Mouse (Mus musculus) CH12.LX (cell line): ENCODE data around the gene Zfp3.

Experiments
- CTCF ChIP-seq, 2 experiments: IDR thresholded peaks in 1 of 2; conservative IDR thresholded peaks in 1 of 2; 2 replicates each; pipeline ENCODE4 v1.5.1; 2011 to 2012; ENCODE audit warnings: low read depth in 2 of 2, low read length in 2 of 2, improper control_type of control experiment in 1 of 2, inconsistent platforms in 1 of 2, mild to moderate bottlenecking in 1 of 2, moderate library complexity in 1 of 2
- ELF1 ChIP-seq: IDR thresholded peaks from 2 replicates; pipeline ENCODE4 v1.6.1; 2014; ENCODE audit warnings: low read depth, mild to moderate bottlenecking, inconsistent platforms, low read length, improper control_type of control experiment
- HCFC1 ChIP-seq: IDR thresholded peaks from 2 replicates; pipeline ENCODE4 v1.6.1; 2012; ENCODE audit warnings: low read depth, mild to moderate bottlenecking, inconsistent platforms, low read length, improper control_type of control experiment
- JUND ChIP-seq: conservative IDR thresholded peaks from 2 replicates; pipeline ENCODE4 v1.6.1; 2011; ENCODE audit warnings: low read depth, low read length, improper control_type of control experiment
- KAT2A ChIP-seq: IDR thresholded peaks from 2 replicates; pipeline ENCODE4 v1.6.1; 2012; ENCODE audit warnings: low read length, improper control_type of control experiment, inconsistent platforms; ENCODE audit not compliant: insufficient replicate concordance
- MAFK ChIP-seq: IDR thresholded peaks from 2 replicates; pipeline ENCODE4 v1.6.1; 2011; ENCODE audit warnings: low read length, improper control_type of control experiment; ENCODE audit not compliant: insufficient replicate concordance
- MAX ChIP-seq: IDR thresholded peaks from 2 replicates; pipeline ENCODE4 v1.6.1; 2011; ENCODE audit warnings: low read length, improper control_type of control experiment
- NRF1 ChIP-seq: IDR thresholded peaks from 2 replicates; pipeline ENCODE4 v1.6.1; 2014; ENCODE audit warnings: low read depth, mild to moderate bottlenecking, inconsistent platforms, low read length, improper control_type of control experiment, moderate library complexity
- POLR2A ChIP-seq: IDR thresholded peaks from 2 replicates; pipeline ENCODE4 v1.6.1; 2011; ENCODE audit warnings: low read depth, mild to moderate bottlenecking, improper control_type of control experiment, low read length
- SIN3A ChIP-seq: IDR thresholded peaks from 2 replicates; pipeline ENCODE4 v1.6.1; 2012; ENCODE audit warnings: low read length, improper control_type of control experiment, inconsistent platforms
- USF2 ChIP-seq: conservative IDR thresholded peaks from 2 replicates; pipeline ENCODE4 v1.6.1; 2011; ENCODE audit warnings: low read depth, low read length, improper control_type of control experiment
- ZNF384 ChIP-seq: IDR thresholded peaks from 2 replicates; pipeline ENCODE4 v1.6.1; 2012; ENCODE audit warnings: low read depth, low read length, improper control_type of control experiment, inconsistent platforms

DNA sequence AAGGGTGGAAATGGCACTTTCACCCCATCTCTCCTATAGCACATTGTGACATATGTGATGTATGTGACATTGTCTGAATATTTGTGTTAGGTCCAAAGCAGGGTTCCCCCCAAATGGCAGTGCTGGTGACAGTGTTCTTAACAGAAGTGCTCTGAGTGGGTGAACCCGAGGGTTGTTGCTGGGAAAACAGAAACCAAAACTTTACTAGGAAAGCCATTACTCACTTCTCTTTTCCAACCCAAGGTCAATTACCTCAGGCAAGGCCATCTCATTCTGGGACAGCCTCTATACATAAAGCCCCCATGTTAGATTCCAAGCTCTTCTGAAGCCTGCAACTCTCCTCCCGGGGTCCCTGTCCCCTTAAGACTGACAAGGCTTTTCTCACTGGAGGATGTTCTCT, 21.9 kb downstream of the Zfp3 start:
- TF ChIP-seq CTCF (conservative IDR thresholded peaks at IDR 0.05 in 1 of 2, IDR thresholded peaks at IDR 0.05 in 1 of 2; ENCODE audit: low read depth in 2 of 2, low read length in 2 of 2): no peak
- no peak; the same call in 1 of the 2 replicates for TF ChIP-seq MAFK
- TF ChIP-seq JUND: no peak
- TF ChIP-seq ZNF384: no peak
- no peak for TF ChIP-seq USF2
- no peak for TF ChIP-seq KAT2A
- TF ChIP-seq POLR2A: no peak
- TF ChIP-seq MAX: no peak
- no peak for TF ChIP-seq HCFC1
- no peak for TF ChIP-seq SIN3A
- no peak for TF ChIP-seq NRF1
- no peak for TF ChIP-seq ELF1
